Mouse (Mus musculus) gastrocnemius, postnatal 25 days (tissue): ENCODE data around the gene Ptrh1. TPM values are rescaled to one million over a fixed set of nuclear protein-coding genes. Genes with fewer than 3 reads are reported as not detected.

ENCODE experiments used
- DNase-seq: peaks from one replicate; pipeline ENCODE4 v3.0.0; 2022
- total RNA-seq, 2 experiments: library from RNA; stranded (reverse); gene quantifications; 1 replicate in 1 of 2; 2 replicates in 1 of 2; pipeline ENCODE4 v1.2.3; 2021

Ptrh1 gene
- total RNA-seq, 2 experiments from 2014 or later: 2.0 to 2.9 TPM

DNA sequence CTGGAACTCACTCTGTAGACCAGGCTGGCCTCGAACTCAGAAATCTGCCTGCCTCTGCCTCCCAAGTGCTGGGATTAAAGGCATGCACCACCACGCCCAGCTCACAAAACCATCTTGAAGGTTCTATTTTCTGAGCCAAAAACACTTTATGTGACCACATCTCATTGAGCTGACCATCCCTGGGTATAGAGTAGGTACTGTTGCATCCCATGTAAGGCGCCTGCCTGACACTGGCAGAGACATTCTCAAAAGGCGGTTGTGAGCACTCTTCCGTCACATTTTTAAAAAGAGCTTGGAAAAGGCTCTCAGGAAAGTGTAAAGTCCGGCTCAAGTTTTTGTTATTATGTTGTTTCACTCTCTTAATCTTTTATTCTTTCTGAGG lies 18.9 kb upstream of the Ptrh1 start:
- no peak for DNase-seq

DNA sequence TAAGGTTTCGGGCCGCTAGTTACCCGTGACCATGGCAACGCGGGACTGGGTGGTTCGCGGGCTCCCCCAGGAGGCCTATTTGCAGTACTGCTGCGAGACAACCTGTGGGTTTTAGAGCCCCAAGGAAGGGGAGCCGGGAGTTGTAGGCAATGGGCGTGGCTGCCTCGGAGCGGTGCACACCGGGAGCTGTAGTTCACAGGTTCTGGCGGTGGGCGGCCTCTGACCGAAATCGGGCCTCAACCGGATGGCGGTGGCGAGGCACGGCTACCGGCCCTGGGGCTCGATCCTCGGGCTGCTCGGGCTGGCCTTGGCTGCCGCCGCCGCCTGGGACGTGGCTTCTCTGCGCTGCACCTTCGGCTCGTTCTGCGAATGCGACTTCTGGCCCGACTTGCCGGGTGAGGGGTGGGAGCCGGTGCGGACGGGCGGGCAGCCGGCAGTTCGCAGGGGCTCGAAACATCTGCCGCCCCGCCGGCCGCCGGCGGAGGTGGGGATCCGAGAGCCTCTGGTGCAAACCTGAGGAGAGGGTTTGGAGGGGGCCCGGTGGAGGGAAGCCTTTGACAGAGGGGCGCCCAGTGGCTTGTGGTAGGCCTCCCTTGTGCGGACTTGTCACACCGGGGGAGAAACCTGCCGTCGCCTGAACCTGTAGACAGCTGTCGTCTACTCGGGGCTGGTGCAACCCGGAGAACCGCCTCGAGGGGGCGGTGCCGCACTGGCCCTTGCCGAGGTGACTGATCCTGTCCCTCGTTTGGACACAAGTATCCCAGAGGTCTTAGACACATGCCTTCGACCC lies 18.3 kb upstream of the Ptrh1 start, which contains the start of gene Tor2a:
Gene Tor2a (plus strand): TSS at position 179 of the 790 bp plus-strand sequence.
- DNase-seq: peak; percentile 97

DNA sequence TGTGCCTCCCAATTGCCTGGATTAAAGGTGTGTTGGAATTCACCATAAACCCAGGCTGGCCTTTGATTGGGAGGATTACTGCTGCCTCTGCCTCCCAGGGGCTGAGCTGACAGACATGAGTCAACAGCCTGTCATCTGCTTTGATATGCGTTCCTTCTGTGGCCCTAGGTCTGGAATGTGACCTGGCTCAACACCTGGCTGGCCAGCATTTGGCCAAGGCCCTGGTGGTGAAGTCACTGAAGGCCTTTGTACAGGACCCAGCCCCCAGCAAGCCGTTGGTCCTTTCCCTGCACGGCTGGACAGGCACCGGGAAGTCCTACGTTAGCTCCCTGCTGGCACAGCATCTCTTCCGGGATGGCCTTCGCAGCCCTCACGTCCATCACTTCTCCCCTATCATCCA lies 17.1 kb upstream of the Ptrh1 start:
- no peak for DNase-seq

DNA sequence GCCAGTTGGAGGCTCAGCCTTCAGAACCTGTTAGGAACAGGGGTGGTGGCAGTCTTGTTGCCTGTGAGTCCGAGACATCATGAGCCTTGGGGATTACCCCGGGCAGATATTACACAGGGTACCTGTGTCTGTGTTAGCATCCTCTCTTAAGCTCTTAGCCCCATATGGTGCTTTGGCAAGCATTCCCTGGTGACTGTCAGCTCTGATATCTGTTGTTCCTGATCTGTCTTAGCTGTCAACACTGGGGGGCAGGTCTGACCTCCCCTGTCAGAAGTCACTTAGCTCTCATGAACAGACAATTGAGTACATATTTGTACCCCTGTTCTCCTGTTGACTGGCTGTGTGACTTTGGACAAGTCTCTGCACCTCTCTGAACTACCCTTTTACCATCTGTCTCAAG lies 16.6 kb upstream of the Ptrh1 start:
- no peak for DNase-seq

DNA sequence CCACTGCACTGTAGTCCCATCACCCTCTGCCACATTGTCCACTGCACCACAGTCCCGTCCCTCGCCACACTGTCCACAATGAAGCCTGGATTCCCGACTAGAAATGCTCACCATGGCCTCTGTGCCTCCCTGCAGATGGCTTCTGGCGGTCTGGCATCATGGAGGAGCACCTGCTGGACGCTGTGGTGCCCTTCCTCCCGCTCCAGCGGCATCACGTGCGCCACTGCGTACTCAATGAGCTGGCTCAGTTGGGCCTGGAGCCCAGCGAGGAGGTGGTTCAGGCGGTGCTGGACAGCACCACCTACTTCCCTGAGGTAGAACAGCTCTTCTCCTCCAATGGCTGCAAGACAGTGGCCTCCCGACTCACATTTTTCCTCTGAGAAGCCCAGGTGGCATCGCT lies 14.2 kb upstream of the Ptrh1 start:
- no peak for DNase-seq

DNA sequence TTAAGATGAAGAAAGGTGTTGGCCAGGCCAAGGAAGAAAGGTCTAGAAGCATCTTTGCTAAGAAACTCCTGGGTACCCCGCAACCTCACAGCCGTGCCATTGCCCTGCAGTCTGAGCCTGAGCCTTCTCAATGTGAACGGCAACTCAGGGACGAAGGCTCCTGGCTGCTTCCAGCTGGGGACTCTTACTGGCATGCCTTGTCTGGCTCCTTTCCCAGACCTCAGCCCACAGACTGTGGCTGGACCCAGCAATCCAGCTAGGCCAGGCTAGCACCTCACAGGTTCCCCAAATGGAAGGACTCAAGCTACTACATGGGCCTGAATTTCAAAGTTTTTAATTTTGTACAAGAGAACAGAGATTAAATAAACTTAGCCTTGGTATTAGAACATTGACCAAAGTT lies 13.7 kb upstream of the Ptrh1 start:
- no peak for DNase-seq

DNA sequence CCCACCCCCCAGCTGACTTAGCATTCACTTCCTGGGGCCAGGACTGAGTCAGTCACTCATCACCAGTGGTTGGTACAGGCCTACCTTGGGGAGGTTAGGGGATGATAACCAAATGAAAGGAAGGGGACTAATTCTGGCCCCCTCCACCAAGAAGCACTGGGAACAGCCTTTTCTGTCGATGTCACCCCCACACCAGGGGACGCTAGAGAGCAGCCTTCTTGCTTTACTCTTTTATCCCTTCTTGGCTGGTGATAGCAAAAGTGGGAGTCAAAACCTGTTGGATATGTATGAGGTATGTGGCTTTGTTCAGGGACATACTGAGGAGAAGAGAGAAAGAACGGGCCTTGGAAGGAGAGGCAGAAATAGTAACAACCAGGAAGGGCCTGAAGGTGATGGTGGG lies 12.2 kb upstream of the Ptrh1 start:
- no peak for DNase-seq

DNA sequence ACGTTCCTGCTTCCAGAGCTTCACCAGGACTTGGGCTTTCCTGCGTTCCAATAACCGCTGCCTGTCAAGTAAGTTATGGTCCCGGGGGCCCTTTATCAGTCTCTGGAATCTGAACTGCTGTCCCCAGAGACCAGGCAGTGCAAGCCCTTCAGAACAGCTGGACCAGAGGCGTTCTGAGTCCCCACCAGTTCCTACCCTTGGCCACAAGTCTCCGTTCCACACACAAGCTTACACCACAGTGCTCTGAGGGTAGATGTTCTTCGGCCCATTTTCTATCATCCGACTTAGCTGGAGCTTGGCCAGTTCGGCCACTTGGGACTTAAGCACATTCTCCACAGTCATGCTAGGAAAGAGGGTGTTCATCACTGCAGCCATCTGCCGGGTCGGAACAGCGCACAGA lies 8.3 kb upstream of the Ptrh1 start:
- no peak for DNase-seq

DNA sequence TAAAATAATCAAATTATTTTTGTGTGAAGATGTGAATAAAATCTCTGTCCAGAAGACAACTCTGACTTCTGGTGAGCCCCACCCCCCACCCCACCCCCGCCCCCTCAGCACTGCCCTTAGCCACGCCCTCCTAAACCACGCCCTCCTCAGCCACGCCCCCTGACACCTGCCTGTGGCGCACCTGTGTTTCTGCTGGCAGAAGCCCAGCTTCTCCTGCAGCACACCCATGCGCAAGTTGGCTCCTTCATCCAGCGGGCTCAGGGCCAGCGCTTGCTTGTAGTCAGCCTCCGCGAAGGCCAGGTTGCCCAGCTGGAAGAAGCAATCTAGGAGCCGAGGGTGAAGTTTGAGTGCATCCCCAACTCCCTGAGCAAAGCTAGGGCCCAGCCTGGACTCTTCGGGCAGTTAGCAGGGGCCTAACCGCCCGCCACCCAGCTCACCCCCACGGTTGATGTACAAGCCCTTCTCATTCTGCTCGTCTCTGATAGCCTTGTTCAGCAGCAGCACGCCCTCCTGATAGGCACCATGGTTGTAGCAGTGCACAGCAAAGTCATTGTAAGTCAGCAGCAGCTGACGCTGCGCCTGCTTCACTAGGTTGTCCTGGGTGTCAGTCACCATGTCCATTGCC lies 6.8 kb upstream of the Ptrh1 start:
- no peak for DNase-seq

DNA sequence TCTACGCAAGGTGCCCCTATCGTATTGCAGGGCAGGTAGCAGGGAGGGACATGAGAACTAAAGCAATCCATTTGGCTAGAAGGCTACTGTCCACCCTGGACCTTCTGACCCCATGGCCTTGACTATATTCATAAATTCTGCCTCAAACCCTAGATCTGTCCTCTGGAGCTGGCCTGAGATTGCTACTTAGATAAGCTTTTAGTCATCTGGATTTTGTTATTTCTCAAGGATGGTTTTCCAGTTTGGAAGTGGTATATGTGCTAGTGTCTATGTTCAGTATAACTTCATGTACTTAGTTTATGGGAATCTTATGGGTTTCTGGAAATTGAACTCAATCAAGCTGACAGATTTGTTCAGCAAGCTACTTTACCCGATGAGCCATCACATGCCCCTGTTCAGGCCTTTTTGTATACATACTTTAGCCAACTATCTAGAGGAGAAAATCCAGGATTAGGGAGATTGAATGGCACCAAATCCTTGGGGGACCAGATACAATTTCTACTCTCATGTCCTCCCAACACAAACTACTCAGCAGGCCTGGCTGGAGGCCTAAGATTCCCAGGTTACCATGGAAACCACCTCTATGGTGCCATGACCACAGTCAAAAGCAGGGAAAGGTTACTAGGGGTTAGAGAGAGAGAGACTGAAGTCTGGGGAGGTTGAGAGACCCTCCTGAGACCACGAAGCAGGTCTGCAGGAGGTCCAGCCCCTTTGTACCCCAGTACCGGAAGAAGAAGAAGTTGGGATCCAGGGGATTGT lies 6.1 kb upstream of the Ptrh1 start:
- no peak for DNase-seq

DNA sequence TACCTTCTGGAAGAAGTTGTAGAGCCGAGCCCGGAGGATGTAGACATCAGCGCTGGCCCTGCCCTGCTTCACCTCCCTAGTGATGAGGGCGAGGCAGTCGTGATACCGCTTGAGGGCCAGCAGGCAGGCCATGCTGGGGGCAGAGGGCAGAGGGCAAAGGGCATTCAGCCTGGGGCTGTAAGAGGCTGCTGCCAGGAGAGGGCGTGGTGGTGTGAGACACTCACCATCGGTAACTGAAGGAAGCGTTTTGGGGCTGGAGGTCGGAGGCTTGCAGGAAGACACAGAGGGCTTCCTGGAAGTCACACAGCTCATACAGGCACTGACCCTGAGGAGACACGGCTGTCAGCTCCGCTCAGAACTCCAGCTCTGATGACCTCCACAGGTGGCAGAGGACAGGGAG lies 3.7 kb upstream of the Ptrh1 start:
- no peak for DNase-seq

DNA sequence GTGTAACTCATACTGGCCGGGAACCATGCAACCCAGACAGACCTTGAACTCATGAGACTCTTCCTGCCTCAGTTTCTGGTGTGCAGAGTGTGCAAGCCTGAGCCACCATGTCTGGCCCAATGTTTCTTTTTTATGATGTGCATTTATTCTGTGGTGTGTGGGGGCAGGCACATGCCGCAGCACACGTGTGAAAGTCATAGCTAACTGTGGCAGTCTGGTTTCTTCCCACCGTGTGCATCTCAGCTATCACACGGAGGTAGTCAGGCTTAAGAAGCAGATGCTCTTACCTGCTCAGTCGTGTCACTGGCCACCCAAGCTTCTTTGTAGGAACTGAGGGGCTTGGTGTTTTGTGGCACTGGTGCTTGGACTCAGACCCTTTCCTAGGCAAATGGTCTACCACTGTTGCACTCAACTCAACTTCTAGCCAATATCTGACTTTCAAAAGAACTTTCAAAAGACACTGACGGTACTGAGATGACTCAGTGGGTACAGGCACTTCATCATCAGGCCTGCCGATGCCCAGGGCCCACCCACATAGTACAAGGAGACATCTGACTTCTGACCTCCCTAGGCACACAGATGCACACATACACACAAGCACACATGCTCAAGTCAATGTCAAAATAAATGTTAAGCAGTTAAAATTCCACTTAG lies 2.8 kb upstream of the Ptrh1 start:
- no peak for DNase-seq

DNA sequence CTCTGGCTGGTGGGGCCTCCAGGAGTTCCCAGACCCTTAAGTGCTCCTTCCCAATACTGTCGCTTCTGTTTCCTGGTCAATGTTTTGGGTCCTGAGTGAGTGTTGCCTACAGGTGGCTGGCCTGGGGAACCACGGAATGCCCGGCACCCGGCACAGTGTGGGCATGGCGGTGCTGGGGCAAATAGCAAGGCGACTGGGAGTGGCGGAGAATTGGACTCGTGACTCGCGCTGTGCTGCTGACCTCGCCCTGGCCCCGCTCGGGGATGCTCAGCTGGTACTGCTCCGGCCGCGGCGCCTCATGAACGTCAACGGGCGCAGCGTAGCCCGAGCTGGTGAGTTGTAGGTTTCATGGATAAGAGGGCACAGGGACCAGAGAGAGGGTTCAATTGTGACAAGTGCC lies 606 bp downstream of the Ptrh1 start:
- no peak for DNase-seq

DNA sequence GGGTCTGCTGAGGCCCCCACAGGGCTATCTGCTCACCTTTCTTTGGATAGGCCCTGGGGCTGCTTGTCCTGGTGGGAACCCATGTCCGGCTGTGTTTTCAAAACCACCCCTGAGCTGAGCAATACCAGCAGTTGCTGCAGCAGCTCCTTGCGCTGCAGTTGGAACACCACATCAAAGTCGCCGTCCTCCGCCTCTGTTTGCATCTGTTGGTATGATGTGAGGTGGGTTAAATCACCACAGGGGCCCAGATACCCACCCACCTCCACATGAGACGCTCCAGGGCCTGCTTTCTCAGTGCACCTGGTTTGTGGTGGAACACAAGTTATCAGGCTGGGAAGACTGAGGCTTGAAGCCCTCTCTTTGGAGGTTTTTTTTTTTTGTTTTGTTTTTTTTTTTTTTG lies 2.5 kb downstream of the Ptrh1 start:
- DNase-seq: no peak

DNA sequence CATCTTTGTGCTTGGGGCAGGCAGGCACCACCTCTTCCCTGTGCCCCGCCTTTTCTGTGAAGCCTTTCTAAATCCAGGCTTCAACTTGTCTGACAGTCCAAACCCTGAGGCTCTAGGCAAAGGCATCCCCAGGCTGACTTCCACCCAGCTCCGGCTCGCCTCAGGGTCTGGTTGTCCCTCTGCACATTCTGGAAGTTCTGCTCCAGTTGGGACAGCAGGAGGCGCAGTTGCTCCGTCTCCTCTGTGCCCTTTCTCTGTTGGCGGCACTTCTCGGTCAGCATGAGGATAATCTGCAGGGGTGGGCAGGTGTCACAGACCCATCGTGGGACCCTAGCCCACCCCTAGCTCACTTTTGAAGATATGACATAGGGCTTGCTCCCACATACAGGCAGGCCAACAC lies 3.5 kb downstream of the Ptrh1 start:
- DNase-seq: peak; percentile 59

DNA sequence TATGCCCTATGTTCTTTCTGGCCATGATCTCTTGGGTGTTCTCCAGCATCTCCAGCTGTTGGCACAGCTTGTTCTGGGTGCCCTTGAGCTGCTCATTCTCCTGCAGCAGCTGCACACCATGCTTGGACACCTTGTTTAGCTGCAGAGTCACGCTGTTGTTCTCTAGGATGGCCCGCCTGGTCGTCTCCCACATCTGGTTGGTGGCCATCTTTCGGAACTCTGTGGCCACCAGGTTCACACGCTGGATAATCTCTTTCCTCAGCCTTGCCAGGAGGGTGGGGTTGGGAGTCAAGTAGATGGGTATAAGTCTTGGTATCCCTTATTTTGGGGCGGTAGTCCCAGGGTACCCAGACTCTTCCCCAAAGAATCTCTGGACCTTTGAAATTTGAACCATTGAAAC lies 4.1 kb downstream of the Ptrh1 start:
- DNase-seq: no peak

DNA sequence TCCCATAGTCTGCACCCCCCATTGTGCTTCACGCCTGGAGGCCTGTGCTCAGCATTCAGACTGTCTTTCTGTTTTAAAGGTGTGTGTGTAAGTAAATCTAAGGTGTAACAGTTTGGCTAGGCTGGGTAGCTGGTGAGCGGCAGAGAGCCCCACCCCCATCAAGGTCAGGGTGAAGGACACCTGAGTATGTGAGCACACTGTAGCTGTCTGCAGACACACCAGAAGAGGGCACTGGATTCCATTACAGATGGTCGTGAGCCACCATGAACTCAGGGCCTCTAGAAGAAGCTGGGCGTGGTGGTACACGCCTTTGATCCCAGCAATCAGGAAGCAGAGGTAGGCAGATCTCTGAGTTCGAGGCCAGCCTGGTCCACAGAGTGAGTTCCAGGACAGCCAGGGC lies 6.1 kb downstream of the Ptrh1 start:
- no peak for DNase-seq

DNA sequence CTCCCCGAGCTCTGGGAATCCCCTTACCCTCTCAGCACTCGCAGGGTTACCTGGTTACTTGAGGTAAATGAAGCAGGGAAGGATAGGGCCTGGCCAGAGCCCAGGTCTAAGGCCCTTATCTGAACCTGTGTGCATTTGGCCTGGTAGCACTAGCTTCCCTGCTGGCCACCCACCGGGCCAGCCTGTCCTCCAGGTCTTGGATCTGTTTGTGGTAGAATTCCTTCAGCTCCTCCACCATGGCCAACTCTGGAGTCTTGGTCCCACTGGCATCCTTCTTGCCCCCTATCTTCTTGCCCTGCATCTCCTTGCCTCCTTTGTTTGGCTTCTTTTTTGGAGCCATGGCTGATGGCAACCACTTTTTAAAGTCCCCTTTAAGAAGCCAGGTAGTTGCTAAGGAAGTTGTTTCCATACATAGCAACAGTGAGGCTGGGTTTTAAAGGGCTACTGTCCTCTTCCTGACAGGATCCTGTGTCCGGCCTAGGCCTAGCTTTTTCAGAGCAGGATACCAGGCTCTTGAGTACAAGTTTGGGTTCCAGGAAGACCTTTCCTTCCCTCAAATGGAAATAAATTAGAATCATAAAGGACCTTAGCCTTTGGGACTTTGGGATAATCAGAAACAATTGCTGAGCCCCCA lies 8.6 kb downstream of the Ptrh1 start, which contains the start of gene Cfap157:
Gene Cfap157 (minus strand): TSS at position 381 of the 634 bp plus-strand sequence.
- no peak for DNase-seq

DNA sequence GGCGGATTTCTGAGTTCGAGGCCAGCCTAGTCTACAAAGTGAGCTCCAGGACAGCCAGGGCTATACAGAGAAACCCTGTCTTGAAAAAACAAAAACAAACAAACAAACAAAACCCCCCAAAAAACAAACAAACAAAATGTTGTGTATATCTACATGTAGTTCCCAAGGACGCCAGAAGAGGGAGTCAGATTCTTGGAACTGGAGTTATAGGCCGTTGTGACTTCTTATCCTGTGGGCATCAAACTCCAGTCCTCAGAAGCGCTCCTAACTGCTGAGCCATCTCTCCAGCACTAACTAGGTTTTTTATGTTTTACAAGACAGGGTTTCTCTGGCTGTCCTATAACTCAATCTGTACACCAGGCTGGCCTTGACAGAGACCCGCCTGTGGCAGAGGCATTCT lies 11.6 kb downstream of the Ptrh1 start:
- no peak for DNase-seq

DNA sequence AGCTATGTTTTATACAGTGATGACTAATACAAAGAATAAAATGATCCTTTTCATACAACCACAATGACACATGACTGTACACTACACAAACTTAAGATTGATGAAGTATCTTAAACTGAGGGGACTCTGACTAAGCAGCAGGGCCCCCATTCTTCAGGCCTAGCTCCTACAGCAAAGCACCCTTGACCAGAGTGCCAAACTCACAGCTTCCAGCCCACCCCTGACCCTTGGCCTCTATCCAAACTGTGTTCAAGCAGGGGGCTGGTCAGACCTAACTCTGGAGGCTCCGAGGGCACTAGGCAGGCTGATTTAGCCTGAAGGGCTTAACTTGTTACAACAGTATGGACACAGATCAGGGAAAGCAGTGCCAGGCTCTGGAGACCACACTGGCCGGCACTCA lies 13.0 kb downstream of the Ptrh1 start:
- DNase-seq: no peak

DNA sequence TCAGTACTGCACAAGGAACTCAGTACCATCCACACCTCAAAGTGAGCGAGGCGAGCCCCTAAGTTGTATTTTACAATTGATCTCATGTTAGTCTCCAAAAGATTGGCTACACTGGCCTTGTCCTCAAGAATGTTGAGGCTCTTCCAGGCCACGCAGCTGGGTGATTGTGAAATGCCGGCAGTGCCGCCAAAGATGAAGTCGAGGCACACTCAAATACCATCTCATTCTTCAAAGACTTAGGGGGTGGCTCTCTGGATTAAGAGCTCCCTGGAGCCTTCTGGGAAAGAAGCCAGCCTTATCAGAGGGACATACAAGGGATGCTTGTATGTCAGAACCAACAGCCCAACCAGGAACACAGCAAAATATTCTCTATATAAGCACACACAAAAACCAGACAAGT lies 15.7 kb downstream of the Ptrh1 start:
- peak; percentile 69 for DNase-seq

DNA sequence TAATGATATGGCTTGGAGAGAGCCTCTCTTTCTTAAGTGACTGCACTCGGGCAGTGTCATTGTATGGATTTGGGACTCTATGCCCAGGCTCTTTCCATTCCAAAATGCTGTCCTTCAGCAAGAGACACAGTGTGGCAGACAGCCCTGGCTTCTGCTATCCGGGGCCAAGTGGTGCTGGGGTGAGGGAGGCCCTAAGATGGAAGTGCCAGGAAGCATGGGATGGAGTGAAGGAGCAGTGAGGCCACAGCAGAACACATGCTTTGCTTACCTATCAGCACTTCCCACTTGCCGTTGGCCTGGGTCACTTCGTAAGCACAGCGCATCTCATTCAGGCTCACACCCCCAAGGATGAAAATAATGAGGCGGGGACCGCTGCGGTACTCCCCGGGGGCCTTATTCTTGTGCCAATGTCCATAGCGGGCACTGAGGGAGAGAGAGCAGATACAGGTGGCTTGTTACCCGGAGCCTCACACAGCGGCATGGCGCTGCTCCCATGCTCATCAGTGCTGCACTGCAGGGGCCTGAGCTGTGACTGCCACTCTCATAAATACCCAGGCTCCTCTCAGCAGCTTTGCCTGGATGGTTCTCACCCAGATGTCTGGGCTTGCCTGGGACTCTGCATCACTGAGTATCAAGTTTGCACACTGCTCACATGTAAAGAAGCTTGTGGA lies 20.3 kb downstream of the Ptrh1 start:
- DNase-seq: no peak
